ENCODE assay signal across 9 mouse cellular contexts in genomic region chr10:50902741-50903715, GRCm38 (mm10). TPM values are rescaled to one million over a fixed set of nuclear protein-coding genes. Genes with fewer than 3 reads are reported as not detected.
DNase-seq lines count a peak whose midpoint lies in the region; ATAC-seq and TF ChIP-seq lines count a peak whose summit lies in the region.
"Had no signal": no experiment of that assay in that cellular context is flagged by ENCODE, and none has a peak within 500 bp of the region (broad histone marks: within the 10 kb centered on the region; RNA-seq: fewer than 3 reads in every experiment).

No protein-coding gene starts in this region.

- peak; percentile 14; the same call in 1 of the 2 replicates for ATAC-seq in megakaryocyte progenitor cell, adult 5-6 weeks (replicated peaks; ENCODE audit: poor library complexity)

- peak overlapping the region; percentile 34; the same call in 1 of the 2 replicates for H3K9ac ChIP-seq in ES-Bruce4 (ENCODE audit: low read depth, poor library complexity, severe bottlenecking)

- no peaks in the 10 kb centered on the region for H3K9me3 ChIP-seq in ES-Bruce4 (replicated peaks; ENCODE audit: control insufficient read depth, insufficient read depth, low read length, poor library complexity, severe bottlenecking)

- no peaks in the 10 kb centered on the region for H3K4me1 ChIP-seq in ES-Bruce4 (ENCODE audit: control insufficient read depth, insufficient read depth, low read length)

- H3K4me3 ChIP-seq in ES-Bruce4 (ENCODE audit: low read depth, low read length): peak overlapping the region; percentile 23; the same call in 1 of the 2 replicates
- no peak overlapping the region for H3K4me3 ChIP-seq in layer of hippocampus, adult 2 months

- TF ChIP-seq POLR2A in ES-Bruce4 (IDR thresholded peaks at IDR 0.05; ENCODE audit: insufficient read depth, low read length): no peak

- no peaks in the 10 kb centered on the region for H3K36me3 ChIP-seq in ES-Bruce4 (ENCODE audit: control insufficient read depth, insufficient read depth, low read length, poor library complexity, severe bottlenecking)

- peak; percentile 61 for DNase-seq in embryo, embryonic 10 days (ENCODE audit: low spot score)
- DNase-seq in induced T-regulatory cell, adult 2 months (ENCODE audit: low read depth): peak; percentile 8
- no peak for DNase-seq in thymus, postnatal 36 days
- no peak for DNase-seq in spleen, postnatal 10 days (ENCODE audit: low spot score in 2 of 2)
- no peak for DNase-seq in layer of hippocampus, adult 2 months (ENCODE audit: low spot score in 2 of 2)

- no peak for TF ChIP-seq EP300 in ES-Bruce4 (IDR thresholded peaks at IDR 0.05; ENCODE audit: insufficient read depth, low read depth, low read length)

- H3K27ac ChIP-seq in ES-Bruce4 (ENCODE audit: insufficient read depth, low read length): no peak overlapping the region
- no peak overlapping the region for H3K27ac ChIP-seq in layer of hippocampus, adult 2 months

- TF ChIP-seq CTCF in ES-Bruce4 (IDR thresholded peaks at IDR 0.05; ENCODE audit: low read depth, low read length): no peak
- TF ChIP-seq CTCF in layer of hippocampus, adult 2 months (conservative IDR thresholded peaks at IDR 0.05): no peak

- peaks cover 7% of the 10 kb centered on the region; the same call in 1 of the 2 replicates for H3K27me3 ChIP-seq in ES-Bruce4 (ENCODE audit: control insufficient read depth, insufficient read depth, low read length, poor library complexity, severe bottlenecking)

RNA-seq across cellular contexts. Expression of gene Sim1, which starts 8.5 kb away (rescaled TPM):
- polyA plus RNA-seq in ES-Bruce4 (2011; ENCODE audit: insufficient read depth, insufficient read length, low read depth, missing spikeins): 0.30 and 0.32 TPM in 2 replicates
- total RNA-seq in megakaryocyte progenitor cell, adult 5-6 weeks (2015): not detected in 2 replicates
- total RNA-seq in megakaryocyte progenitor cell, adult 5-6 weeks (2017): not detected in 2 replicates
- total RNA-seq in layer of hippocampus, adult 2 months (2021): not detected
- total RNA-seq: adrenal gland, adult 18-20 months had no signal
- polyA plus RNA-seq: heart, postnatal 0 days had no signal

Comparison
In these comparisons a context has a peak if more than half of its experiments do, and no peak if none do; other contexts are left out.
1. DNase-seq: peak in embryo, embryonic 10 days (single experiment) and induced T-regulatory cell, adult 2 months (single experiment); none in thymus, postnatal 36 days (0 of 2), spleen, postnatal 10 days (0 of 2) and layer of hippocampus, adult 2 months (0 of 2).